Mouse (Mus musculus) layer of hippocampus, postnatal 36 days (tissue): ENCODE results near the gene AI481877. TPM values are rescaled to one million over a fixed set of nuclear protein-coding genes. Genes with fewer than 3 reads are reported as not detected.

Source experiments
- DNase-seq, 2 experiments: peaks; one replicate each; pipeline ENCODE4 v3.0.0; 2022
- total RNA-seq, 2 experiments: library from RNA; stranded (reverse); gene quantifications; 2 replicates each; pipeline ENCODE4 v1.2.3; 2021

The AI481877 gene
- total RNA-seq, 2 experiments from 2014 or later, result not detected

DNA sequence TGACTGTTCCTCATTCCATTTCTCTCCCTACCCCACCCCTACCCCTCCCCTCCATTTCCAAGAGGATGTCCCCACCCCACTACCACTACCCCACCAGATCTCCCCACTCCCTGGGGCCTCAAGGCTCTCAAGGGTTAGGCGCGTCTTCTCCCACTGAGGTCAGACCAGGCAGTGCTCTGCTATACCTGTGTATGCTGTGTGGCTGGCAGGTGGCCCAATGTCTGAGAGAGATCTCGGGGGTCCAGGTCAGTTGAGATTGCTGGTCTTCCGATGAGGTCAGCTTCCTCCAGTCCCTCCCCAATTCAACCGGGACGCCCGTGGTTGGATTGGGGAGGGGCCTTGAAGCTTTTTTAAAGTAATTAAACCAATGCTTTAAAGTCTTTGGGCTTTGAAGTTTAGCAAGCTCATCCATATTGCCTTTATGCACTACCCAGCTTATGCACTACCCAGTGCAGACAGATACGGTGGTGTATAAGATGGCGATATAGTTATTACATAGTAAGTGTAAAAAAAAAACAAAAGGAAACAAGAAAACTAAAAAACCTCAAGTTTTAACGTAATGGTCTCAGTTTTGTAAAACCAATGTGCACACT, 104.4 kb downstream of the AI481877 start:
- no peak for DNase-seq

- DNase-seq, result no peak
Measured at GRCm38 (mm10) chr4:59016922-59017321, 121.9 kb downstream of the AI481877 start.

GRCm38 (mm10) chr4:59015181-59015580, 123.6 kb downstream of the AI481877 start:
- no peak for DNase-seq

DNA sequence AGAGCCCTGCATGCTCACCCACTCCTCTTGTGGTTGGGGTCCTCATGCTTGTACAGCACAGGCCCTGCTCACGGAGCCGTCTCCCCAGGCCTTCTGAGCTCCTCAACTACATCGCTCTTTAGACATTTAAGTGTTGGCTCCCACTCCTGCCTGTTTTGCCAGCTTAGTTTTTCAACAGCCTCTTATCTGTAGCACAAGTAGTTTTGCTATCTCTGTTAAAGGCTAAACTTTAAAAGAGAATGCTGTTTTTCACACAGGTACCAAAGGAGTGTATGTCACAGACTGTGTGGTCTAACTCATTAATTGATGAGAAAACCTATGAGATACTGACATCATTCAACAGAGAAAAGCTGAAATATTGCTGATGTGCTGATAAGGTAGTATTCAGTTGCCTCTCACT, 127.3 kb downstream of the AI481877 start:
- no peak for DNase-seq

DNA sequence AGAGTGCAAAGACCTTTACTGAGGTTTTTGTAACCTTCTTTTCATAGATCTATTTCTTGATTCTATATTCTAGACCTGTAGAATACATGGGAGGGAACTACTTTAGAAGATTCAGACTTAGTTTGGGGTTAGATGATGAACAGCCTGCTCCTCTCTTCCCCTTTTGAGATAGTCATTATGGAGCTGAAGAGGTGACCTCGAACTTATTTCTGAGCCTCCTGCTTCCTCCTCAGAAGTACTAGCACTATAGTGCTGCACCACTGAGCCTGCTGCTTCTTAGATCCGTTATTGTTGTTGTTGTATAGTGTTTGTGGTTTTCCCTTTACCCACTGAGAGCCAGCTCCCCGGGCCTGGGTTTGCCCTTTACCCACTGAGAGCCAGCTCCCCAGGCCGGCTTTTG, 129.1 kb downstream of the AI481877 start:
- no peak for DNase-seq

GRCm38 (mm10) chr4:59009186-59009585, 129.6 kb downstream of the AI481877 start:
- DNase-seq, result no peak

GRCm38 (mm10) chr4:59007974-59008373, 130.8 kb downstream of the AI481877 start:
- no peak for DNase-seq

DNA sequence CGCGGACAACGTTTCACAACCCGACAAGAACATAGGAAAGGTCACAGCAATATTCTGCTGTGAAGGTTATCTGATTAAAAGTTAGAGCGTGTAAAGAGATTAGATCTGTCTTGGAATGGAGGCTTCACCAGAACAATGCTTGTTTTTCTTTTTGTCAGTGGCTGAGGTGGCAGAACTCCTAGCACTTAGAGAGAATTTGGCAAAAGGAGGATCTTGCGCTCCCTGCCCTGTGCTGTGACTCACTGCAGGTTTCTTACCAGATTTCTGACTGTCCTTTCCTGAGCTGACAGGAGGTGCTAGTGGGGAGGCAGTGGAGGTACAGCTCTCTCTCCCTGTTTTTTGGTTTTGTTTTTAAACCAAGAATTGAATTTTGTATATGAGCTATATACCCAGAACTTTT, 131.8 kb downstream of the AI481877 start:
- DNase-seq, result no peak

- no peak for DNase-seq
Measured at GRCm38 (mm10) chr4:59006211-59006610, 132.6 kb downstream of the AI481877 start.

GRCm38 (mm10) chr4:59003806-59004200, 135.0 kb downstream of the AI481877 start:
- DNase-seq, result no peak

- peak; percentile 91 to 92 for DNase-seq
Measured at GRCm38 (mm10) chr4:59002948-59003805, 135.6 kb downstream of the AI481877 start, which contains the start of gene Gm20503. Gene Gm20503 (plus strand): TSS chr4:59003210.

DNA sequence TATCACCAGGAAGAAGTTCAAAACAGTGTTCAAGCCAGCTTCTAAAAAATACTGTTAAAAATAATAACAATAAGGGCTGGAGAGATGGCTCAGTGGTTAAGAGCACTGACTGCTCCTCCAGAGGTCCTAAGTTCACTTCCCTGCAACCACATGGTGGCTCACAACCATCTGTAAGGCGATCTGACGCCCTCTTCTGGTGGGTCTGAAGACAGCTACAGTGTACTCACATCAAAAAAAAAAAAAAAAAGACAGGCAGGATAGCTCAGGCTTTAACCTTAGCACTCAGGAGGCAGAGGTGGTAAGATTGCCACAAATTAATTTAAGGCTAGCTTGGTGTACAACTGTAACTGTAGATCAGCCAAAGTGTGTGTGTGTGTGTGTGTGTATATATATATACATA, 138.2 kb downstream of the AI481877 start:
- DNase-seq, result no peak

DNA sequence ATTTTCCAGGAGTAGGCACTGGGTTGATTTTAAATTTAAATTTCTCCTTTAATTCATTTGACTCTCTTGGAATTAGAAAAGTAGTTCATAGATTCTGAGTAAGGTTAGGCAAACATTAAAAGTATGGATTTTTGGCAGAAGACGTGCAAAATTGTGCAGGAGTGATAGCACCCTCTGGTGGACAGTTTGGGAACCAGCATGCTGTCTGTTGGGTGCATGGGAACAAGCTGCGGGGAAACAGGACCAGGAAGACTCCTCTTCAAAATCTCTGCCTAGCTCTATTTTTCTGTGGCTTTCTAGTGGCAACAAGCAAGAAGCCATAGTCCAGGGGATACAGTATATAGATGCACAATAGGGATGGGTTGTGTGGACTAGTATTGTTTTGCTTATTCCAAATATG, 139.1 kb downstream of the AI481877 start:
- DNase-seq, result peak; percentile 68 to 71

- no peak for DNase-seq
Measured at GRCm38 (mm10) chr4:58998688-58999087, 140.1 kb downstream of the AI481877 start.

GRCm38 (mm10) chr4:58997081-58997480, 141.7 kb downstream of the AI481877 start:
- no peak for DNase-seq

DNA sequence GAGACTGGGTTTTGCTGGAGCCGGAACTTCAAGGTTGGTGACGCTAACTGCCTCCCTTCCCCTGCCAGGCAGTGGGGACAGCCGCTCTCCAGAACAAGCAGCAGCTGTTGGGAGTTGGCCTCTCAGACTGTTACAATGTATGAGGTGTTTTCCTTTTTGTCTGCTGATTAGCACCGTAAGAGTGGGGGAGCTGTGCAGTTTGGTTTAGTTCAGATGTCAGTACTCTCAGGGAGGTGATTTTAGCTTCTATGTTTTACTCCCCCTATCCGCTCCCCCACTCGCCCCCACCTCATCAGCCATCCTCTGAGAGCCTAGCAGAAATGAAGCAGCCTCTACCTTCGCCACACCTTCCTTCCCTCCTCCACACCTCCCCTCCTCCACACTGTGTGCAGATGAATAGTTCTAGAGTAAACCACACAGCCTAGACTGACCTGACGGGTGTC, 143.5 kb downstream of the AI481877 start:
- DNase-seq, result no peak

DNA sequence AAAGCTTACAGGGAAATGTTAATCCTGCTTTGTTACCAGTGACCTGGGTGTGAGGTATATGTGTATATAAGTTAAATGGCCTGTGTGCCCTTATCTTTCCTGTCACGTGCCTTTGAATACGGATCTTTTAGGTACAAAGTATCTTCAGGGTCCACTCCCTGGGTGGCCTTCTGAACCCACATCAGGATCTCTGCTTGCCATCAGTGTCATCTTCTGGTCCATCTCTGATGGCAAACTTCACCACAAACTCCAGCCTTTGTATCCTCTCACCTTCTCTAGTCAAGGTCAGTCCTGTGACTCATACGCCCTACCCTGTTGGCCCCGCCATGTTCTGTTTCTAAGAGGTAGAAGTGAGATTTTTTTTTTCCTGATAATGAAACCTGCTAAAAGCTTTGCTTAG, 144.0 kb downstream of the AI481877 start, which contains the start of gene Dnajc25:
Dnajc25 (plus strand) TSS at position 301 of the 400 bp plus-strand sequence.
- DNase-seq, result no peak

Other genes with a start within 250 kb of the AI481877 start
- 100 to 1,000 TPM; 120 to 127 TPM for gene Ecpas, start 226.2 kb downstream of the AI481877 start, total RNA-seq
- gene Zkscan16, start 195.4 kb downstream of the AI481877 start, total RNA-seq, result 10 to 100 TPM; 43.7 to 45.2 TPM
- gene Ptgr1, start 151.9 kb downstream of the AI481877 start, total RNA-seq, result 1 to 10 TPM; 3.6 to 4.2 TPM
- 1 to 10 TPM; 4.4 to 6.6 TPM for gene Dnajc25, start 143.9 kb downstream of the AI481877 start, total RNA-seq
- 1 to 10 TPM; 1.1 to 2.8 TPM for gene Gm20503, start 135.8 kb downstream of the AI481877 start, total RNA-seq
- 100 to 1,000 TPM in 1 of 2 experiments, 10 to 100 TPM in 1; 95.6 to 105 TPM for gene Gng10, start 103.9 kb downstream of the AI481877 start, total RNA-seq
- 10 to 100 TPM; 67.3 to 75.2 TPM for gene Ugcg, start 50.3 kb upstream of the AI481877 start, total RNA-seq